Mouse (Mus musculus) embryonic stem cell, embryonic (primary cell): ENCODE results near the gene Klb.

Source experiments
- CTCF ChIA-PET, 4 experiments: fragments of 300-600 bp in 2 of 4; fragments of 350-600 bp in 2 of 4; sonication (Branson Sonifier 250); formaldehyde crosslinking; loops; one replicate each; lab custom pipeline; 2022; ENCODE audit warnings: inconsistent platforms in 2 of 4; lab: Charles Lee
- POLR2A ChIA-PET, 4 experiments: fragments of 300-600 bp in 2 of 4; fragments of 350-600 bp in 2 of 4; sonication (Branson Sonifier 250); formaldehyde crosslinking; loops; one replicate each; lab custom pipeline; 2022; ENCODE audit warnings: antibody characterized with exemption in 4 of 4, inconsistent platforms in 1 of 4; lab: Charles Lee

Klb gene

GRCm38 (mm10) chr5:65407989-65408388 is 59.9 kb downstream of the Klb start:
- CTCF ChIA-PET, result interaction anchor here in 3 of 4 experiments (0.6 to 0.9 kb wide), 4 partner anchors 13 to 543 kb away, joined by 3 to 5 read pairs (median 3); no protein-coding TSS in a partner anchor
- POLR2A ChIA-PET, result interaction anchor here in 3 of 4 experiments (0.6 to 5.4 kb wide), 15 partner anchors 8 to 348 kb away, joined by 3 to 50 read pairs (median 4); partner anchors contain the start of genes Lias (in 3 of the 3), Rpl9 (in 3 of the 3), Ugdh (in 2 of the 3) and Rfc1 (in 1 of the 3)

DNA sequence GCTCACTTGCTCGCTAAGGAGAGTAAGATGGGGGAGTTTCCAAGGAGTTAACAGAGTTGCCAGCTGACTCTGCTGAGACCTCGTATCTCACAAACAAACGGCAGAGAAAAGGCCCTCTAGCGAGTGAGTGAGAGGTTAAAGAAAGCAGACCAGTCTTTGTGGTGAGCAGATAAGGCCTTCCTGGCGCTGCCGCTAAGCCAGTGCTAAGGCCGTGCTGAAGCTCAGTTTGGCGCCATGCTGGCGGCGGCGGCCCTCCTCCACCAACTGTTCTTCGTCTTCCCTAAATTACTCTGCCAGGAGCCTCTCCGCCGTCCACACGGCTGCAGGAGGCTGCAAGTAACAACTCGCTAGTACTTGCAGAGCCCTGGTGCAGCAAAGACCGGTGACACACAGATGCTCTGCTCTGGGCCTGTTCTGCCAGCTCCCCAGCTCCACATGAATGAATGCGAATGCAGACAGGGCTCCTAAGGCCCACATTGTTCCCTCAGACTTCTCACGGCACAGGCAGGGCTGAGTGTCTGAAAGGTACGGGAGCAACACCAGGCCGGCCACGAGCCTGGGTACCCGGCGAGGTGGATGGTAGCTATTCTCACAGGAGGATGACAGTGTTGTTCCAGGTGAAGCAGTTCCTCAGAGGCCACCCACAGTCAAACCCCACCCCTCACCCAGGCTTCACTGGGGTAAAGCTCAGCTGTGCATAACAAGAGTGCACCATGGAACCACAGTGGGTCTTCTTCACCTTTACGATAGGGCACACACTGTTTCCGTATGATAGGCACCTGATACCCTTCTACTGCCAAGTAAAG is 67.7 kb downstream of the Klb start:
- POLR2A ChIA-PET, result interaction anchor here (0.6 to 3.9 kb wide), 39 partner anchors 8 to 348 kb away, joined by 3 to 25 read pairs (median 4); partner anchors contain the start of genes Lias (in 3 of the 4), Rpl9 (in 3 of the 4), Ugdh (in 3 of the 4) and Rfc1 (in 1 of the 4)
- CTCF ChIA-PET, result interaction anchor here in 3 of 4 experiments (0.6 to 1.5 kb wide), 11 partner anchors 9 to 273 kb away, joined by 3 to 5 read pairs (median 3); partner anchors contain the start of genes Lias (in 1 of the 3), Rpl9 (in 1 of the 3) and Ugdh (in 1 of the 3)

GRCm38 (mm10) chr5:65419136-65419535 is 71.0 kb downstream of the Klb start:
- ChIA-PET CTCF (no interaction called here), POLR2A (interaction anchor here in 3 of 4 experiments (0.5 to 3.6 kb wide), 11 partner anchors 9 to 255 kb away, joined by 3 to 23 read pairs (median 5); partner anchors contain the start of genes Lias (in 2 of the 3), Rpl9 (in 2 of the 3) and Ugdh (in 2 of the 3))

GRCm38 (mm10) chr5:65420822-65421221 is 72.7 kb downstream of the Klb start:
- CTCF ChIA-PET, result interaction anchor here in 2 of 4 experiments (0.6 to 0.7 kb wide), 2 partner anchors 176 to 1576 kb away, joined by 3 read pairs; no protein-coding TSS in a partner anchor

GRCm38 (mm10) chr5:65422803-65423202 is 74.7 kb downstream of the Klb start:
- CTCF ChIA-PET, result no interaction called here
- POLR2A ChIA-PET, result interaction anchor here in 2 of 4 experiments (0.6 to 2.1 kb wide), 4 partner anchors 19 to 172 kb away, joined by 3 to 11 read pairs (median 3); partner anchors contain the start of genes Lias (in 1 of the 2) and Rpl9 (in 1 of the 2)

More at GRCm38 (mm10) chr5:65420822-65421221, 72.7 kb downstream of the Klb start:
- POLR2A ChIA-PET, result interaction anchor here in 3 of 4 experiments (0.6 to 3.6 kb wide), 8 partner anchors 13 to 132 kb away, joined by 3 to 23 read pairs (median 5); partner anchors contain the start of genes Lias (in 2 of the 3), Rpl9 (in 2 of the 3) and Ugdh (in 1 of the 3)

GRCm38 (mm10) chr5:65424215-65424614 is 76.1 kb downstream of the Klb start:
- ChIA-PET POLR2A (interaction anchor here in 3 of 4 experiments (0.9 to 3.0 kb wide), 11 partner anchors 8 to 38 kb away, joined by 3 to 14 read pairs (median 5); partner anchors contain the start of genes Lias (in 2 of the 3), Rpl9 (in 2 of the 3) and Ugdh (in 2 of the 3)), CTCF (interaction anchor here in 1 of 4 experiments (0.5 kb wide), 1 partner anchor 228 kb away, joined by 3 read pairs; no protein-coding TSS in a partner anchor)

GRCm38 (mm10) chr5:65425251-65425650 is 77.1 kb downstream of the Klb start:
- POLR2A ChIA-PET, result interaction anchor here in 2 of 4 experiments (0.8 to 3.0 kb wide), 3 partner anchors 10 to 34 kb away, joined by 3 to 14 read pairs (median 11); partner anchors contain the start of genes Ugdh (in 2 of the 2), Lias (in 1 of the 2) and Rpl9 (in 1 of the 2)
- CTCF ChIA-PET, result interaction anchor here in 1 of 4 experiments (0.6 to 1.0 kb wide), 2 partner anchors 10 to 850 kb away, joined by 3 read pairs; no protein-coding TSS in a partner anchor

DNA sequence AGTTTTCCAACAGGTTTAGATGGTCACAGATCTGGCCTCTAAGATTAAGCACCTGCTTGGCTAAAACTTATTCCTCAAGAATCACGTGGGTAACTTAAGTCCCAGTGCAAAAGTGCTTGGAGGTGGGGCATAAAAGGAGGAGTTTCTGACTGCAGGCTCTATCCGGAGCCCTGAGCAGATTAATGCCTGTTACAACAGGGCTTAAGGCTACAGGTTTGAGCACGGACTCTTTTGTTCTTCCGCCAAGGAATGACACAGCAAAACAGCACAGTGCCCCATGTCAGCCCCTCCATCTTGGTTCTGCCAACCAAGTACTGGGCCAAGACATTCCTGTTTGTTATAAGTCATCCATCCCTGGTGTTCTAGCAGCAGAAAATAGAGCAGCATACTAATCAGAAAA is 80.2 kb downstream of the Klb start:
- ChIA-PET POLR2A (interaction anchor here in 3 of 4 experiments (0.6 to 3.7 kb wide), 30 partner anchors 8 to 133 kb away, joined by 3 to 30 read pairs (median 5); partner anchors contain the start of genes Gm43552 (in 2 of the 3), Lias (in 2 of the 3) and Rpl9 (in 2 of the 3)), CTCF (interaction anchor here in 1 of 4 experiments (1.1 kb wide), 1 partner anchor 13 kb away, joined by 3 read pairs; no protein-coding TSS in a partner anchor)

DNA sequence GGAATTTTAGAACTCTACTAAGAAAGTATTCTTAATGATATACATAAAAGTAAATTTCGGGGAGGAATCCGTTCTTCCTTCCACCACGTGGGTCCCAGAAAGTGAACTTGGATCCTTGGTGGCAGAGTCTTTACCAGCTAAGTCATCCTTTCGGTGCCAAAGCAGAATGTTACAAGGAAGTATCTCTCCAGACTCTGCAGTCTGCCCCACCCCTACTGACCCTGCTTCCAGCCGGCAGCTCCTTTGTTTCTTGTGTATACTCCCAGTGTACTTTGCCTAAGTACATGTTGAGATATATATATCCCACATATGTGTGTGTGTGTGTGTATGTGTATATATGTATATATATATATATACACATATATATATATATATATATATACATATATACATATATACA is 81.3 kb downstream of the Klb start:
- ChIA-PET POLR2A (interaction anchor here in 3 of 4 experiments (0.6 to 3.7 kb wide), 20 partner anchors 9 to 96 kb away, joined by 3 to 30 read pairs (median 6); partner anchors contain the start of genes Gm43552 (in 2 of the 3), Lias (in 2 of the 3), Rpl9 (in 2 of the 3) and Rfc1 (in 1 of the 3)), CTCF (interaction anchor here in 2 of 4 experiments (0.6 to 0.7 kb wide), 2 partner anchors 32 to 48 kb away, joined by 3 read pairs; no protein-coding TSS in a partner anchor)
